Mouse (Mus musculus): ENCODE results near the gene Pigz. TPM values are rescaled to one million over a fixed set of nuclear protein-coding genes. Genes with fewer than 3 reads are reported as not detected.
A peak's percentile ranks its signal among the peaks of the same experiment; 100 is the strongest.

Pigz gene
- total RNA-seq (2021) = not detected in 2 replicates
- long read RNA-seq = 0 reads

- peak; percentile 58 for DNase-seq
These were observed at the start of gene Pigz for GRCm38 (mm10) chr16:31933751-31934549. Pigz (plus strand) TSS chr16:31933851.

DNA sequence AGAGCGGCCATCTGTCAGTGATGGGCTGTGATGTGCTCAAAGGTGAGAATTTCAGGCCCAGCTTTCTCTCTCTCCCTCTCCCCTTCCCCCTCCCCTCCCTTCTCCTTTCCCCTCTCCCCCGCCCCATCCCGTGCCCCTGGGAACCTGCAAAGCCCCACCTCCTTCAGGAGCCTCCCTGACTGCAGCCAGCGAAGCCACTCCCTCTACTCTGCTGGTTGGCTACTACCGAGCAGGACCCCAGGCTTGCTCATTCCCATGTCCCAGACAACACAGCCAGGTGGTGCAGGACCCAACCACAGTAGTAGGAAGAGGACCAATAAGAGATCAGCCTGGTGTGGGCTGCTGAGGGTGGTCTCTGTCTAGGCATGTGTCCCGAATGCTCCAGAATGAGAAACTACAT, 49.7 kb upstream of the Pigz start:
- no peak for DNase-seq

GRCm38 (mm10) chr16:31890907-31891306, 42.7 kb upstream of the Pigz start:
- no peak for DNase-seq

DNA sequence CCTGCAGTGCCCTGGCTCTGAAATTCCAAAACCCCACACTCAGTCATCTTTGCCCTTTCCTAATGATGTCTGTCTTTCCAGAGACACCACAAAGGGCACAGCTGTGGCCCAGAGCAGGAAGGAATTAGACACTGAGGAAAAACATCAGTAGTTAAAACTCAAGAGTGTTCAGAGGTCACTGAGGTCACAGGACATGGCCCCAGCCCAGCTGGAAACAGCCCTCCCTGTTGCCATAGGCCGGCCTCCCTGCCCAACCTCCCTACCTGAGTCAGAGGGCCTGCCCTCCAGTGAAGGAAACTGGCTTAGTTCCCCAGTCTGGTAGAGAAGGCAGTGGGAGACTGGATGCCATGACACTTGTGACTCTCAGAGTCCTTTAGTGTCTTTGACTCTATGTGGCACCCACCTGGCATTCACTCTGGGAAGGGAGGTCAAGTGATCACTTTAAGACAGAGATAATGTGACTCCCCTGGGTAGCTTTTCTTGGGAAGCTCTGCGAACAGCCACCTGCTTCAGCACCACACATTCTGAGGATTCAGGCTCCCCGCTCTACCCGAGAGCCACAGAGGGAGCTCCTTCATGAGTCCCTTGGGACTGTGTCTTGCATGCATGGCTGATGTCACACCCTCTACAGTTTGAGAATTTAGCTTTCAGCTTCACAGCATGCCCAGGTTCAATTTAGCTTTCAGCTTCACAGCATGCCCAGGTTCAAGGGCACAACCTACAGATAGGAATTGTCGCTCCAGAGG, 40.1 kb upstream of the Pigz start:
- no peak for DNase-seq

GRCm38 (mm10) chr16:31896971-31897774, 36.5 kb upstream of the Pigz start:
- DNase-seq = no peak

GRCm38 (mm10) chr16:31898546-31899326, 34.9 kb upstream of the Pigz start:
- no peak for DNase-seq

DNA sequence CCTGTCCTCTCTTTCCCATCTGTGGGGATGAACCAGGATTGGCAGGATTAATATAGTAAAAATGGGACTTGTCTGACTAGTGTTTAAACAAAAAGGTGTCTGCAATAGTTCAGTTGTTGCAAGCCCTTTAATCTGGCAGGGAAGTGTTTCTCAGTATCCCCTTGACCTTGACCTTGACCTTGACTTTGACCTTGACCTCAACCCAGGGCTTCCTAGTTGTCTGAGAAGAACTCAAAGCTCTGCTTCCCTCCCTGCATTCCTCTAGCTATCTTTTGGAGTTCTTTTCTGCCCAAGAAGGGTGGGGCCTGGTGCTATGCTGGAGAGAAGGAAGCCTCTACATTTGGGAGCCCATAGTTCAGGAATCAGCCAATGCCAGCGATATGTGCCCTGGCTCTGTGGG, 31.8 kb upstream of the Pigz start:
- no peak for DNase-seq

DNA sequence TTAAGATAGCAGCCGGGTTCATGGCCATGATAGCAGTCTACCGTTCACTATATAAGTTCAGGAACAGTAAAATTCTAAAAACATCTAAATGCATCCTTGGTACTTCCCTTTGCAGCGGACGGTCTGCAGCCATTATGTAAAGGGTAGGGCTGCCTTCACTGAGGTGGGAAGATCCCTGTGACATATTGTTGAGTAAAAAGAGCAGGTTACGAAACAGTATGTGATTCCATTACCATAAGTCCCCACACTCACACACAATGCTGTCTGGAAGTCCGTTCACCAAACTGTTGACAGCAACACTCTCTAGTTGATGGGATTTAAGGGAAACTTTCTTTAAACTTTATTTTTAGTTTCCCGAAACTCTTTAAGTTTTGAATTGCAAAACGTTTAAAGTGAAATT, 30.4 kb upstream of the Pigz start:
- DNase-seq = no peak

- DNase-seq = no peak
These were observed 28.3 kb upstream of the Pigz start for GRCm38 (mm10) chr16:31905331-31905730.

GRCm38 (mm10) chr16:31905891-31906825, 27.5 kb upstream of the Pigz start:
- DNase-seq = no peak

GRCm38 (mm10) chr16:31906896-31907295, 26.8 kb upstream of the Pigz start:
- peak; percentile 50 for DNase-seq

DNA sequence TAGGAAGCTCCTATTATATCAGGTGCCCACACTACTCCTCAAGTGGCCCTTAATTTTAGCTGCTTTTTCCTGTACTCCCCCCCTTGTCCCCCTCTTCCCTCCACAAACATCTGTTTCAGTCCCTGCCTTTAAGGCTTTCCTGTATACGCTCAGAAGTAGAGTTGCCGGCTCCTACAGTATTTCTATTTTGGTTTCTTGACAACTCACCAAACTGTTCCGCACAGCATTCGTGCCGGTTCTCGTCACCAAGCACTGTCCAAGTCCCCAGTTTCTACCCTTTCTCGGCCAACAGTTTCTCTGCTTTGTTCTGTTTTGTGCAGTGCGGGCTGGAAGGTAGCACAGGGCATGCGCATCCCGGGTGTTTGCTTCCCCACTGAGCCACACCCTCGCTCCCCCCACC, 24.7 kb upstream of the Pigz start:
- no peak for DNase-seq

GRCm38 (mm10) chr16:31910281-31910847, 23.3 kb upstream of the Pigz start:
- no peak for DNase-seq

- DNase-seq = no peak
These were observed 15.9 kb upstream of the Pigz start for GRCm38 (mm10) chr16:31917776-31918175.

- DNase-seq = peak; percentile 71
These were observed 15.4 kb upstream of the Pigz start for GRCm38 (mm10) chr16:31918248-31918724.

DNA sequence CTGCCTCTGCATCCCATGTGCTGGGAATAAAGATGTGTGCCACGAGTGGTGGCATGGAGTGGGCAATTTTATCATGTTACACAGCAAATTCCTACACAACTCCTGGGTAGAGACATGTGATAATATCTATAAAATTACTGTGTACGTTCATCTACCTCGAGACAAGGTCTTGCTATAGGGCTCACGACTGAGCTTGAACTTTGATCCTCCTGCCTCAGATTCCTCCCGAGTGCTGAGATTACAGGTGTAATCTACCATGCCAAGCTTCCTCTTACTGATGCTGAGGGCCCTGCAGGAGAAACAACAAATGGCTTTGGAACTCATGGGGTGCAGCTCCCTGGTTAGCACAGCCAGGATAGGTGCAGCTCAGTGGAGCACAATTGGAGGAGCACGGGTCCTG, 9.3 kb upstream of the Pigz start:
- DNase-seq = no peak

GRCm38 (mm10) chr16:31926091-31926490, 7.6 kb upstream of the Pigz start:
- DNase-seq = no peak

DNA sequence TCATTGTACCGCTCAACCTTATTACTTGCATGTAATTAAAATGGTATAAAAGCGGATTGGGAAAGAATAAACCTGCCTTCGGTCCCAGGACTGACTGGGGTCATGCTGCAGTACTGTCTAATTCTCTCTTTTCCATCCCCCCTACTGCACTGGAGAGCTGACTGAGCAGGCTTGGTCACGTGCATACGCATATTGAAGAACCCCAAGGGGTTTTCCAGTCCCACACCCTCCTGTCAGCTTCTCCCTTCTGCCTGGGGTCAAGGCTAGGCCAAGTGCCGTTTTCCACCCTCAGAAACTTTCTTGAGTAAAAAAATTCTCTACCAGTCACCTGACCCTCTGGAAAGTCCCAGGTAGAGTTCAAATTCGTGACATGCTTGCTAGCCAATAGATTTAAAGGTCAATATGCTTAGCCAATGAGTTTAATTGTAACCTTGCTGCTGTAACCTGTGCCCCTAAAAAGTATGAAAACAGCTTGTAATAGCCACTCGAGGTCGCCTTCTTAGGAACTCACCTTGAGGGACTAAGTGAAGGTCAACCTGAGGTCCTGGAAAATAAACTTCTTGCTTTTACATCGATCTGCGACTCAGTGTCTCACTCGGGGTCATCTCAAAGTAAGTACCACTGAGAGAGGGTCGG, 7.0 kb upstream of the Pigz start:
- DNase-seq = no peak

DNA sequence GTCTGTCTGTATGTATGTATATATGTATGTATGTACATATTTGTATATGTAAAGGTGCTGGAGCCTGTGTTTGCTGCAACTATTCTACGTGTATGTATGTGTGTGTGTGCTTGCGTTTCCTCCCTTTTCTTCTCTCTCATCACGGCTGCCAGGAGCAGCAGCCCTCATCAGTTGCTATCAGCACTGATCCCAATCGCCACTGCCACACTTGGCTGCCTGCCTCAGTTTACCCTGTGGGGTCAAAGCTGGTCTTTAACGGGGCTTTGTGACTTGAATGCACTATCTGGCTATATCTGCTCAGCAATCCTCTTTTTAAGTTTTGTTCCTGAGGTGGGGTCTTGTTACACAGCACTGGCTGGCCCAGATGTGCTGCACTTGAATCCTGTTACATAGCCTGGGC, 6.2 kb upstream of the Pigz start:
- DNase-seq = no peak

GRCm38 (mm10) chr16:31931330-31931729, 2.3 kb upstream of the Pigz start:
- DNase-seq = no peak

Data from adrenal gland, postnatal 25 days (tissue).